Mouse (Mus musculus): ENCODE data around the gene Cerk.
"Not testable (repeated sequence)": the region's sequence is repeated elsewhere in the genome, so short reads cannot be mapped to it uniquely, and the experiment has no call there.

The Cerk gene

GRCm38 (mm10) chr15:86161800-86162199 is 24.1 kb downstream of the Cerk start:
- DNase-seq (ENCODE audit: low read depth): not testable (repeated sequence)

GRCm38 (mm10) chr15:86160906-86161305 is 25.0 kb downstream of the Cerk start:
- DNase-seq (ENCODE audit: low read depth): no peak

- DNase-seq (ENCODE audit: low read depth): no peak
These were observed 26.2 kb downstream of the Cerk start for GRCm38 (mm10) chr15:86159719-86160118.

GRCm38 (mm10) chr15:86159093-86159492 is 26.8 kb downstream of the Cerk start:
- DNase-seq (ENCODE audit: low read depth): no peak

GRCm38 (mm10) chr15:86156492-86156891 is 29.4 kb downstream of the Cerk start:
- DNase-seq (ENCODE audit: low read depth): no peak

- DNase-seq (ENCODE audit: low read depth): no peak
These were observed 32.4 kb downstream of the Cerk start for GRCm38 (mm10) chr15:86153481-86153960.

GRCm38 (mm10) chr15:86150593-86150992 is 35.3 kb downstream of the Cerk start:
- no peak for DNase-seq (ENCODE audit: low read depth)

- DNase-seq (ENCODE audit: low read depth): no peak
These were observed 39.0 kb downstream of the Cerk start for GRCm38 (mm10) chr15:86146922-86147321.

GRCm38 (mm10) chr15:86145046-86145445 is 40.9 kb downstream of the Cerk start:
- DNase-seq (ENCODE audit: low read depth): no peak

- DNase-seq (ENCODE audit: low read depth): no peak
These were observed 41.4 kb downstream of the Cerk start for GRCm38 (mm10) chr15:86144577-86144976.

GRCm38 (mm10) chr15:86140323-86140722 is 45.6 kb downstream of the Cerk start:
- no peak for DNase-seq (ENCODE audit: low read depth)

- DNase-seq (ENCODE audit: low read depth): no peak
These were observed 48.3 kb downstream of the Cerk start for GRCm38 (mm10) chr15:86137638-86138037.

- peak; percentile 68 for DNase-seq (ENCODE audit: low read depth)
These were observed 50.8 kb downstream of the Cerk start for GRCm38 (mm10) chr15:86134941-86135783.

GRCm38 (mm10) chr15:86130657-86131056 is 55.3 kb downstream of the Cerk start:
- no peak for DNase-seq (ENCODE audit: low read depth)

- no peak for DNase-seq (ENCODE audit: low read depth)
These were observed 56.9 kb downstream of the Cerk start for GRCm38 (mm10) chr15:86129036-86129435.

GRCm38 (mm10) chr15:86124359-86124758 is 61.6 kb downstream of the Cerk start:
- peak; percentile 58 for DNase-seq (ENCODE audit: low read depth)

- no peak for DNase-seq (ENCODE audit: low read depth)
These were observed 62.5 kb downstream of the Cerk start for GRCm38 (mm10) chr15:86123409-86123808.

GRCm38 (mm10) chr15:86122261-86122949 is 63.5 kb downstream of the Cerk start:
- no peak for DNase-seq (ENCODE audit: low read depth)

- DNase-seq (ENCODE audit: low read depth): no peak
These were observed 66.8 kb downstream of the Cerk start for GRCm38 (mm10) chr15:86119186-86119585.

GRCm38 (mm10) chr15:86117115-86118100 is 68.5 kb downstream of the Cerk start:
- DNase-seq (ENCODE audit: low read depth): no peak

GRCm38 (mm10) chr15:86116421-86116820 is 69.5 kb downstream of the Cerk start:
- no peak for DNase-seq (ENCODE audit: low read depth)

GRCm38 (mm10) chr15:86113342-86113710 is 72.6 kb downstream of the Cerk start:
- no peak for DNase-seq (ENCODE audit: low read depth)
